20 mouse cellular contexts compared by ENCODE assay signal in the genomic region with DNA sequence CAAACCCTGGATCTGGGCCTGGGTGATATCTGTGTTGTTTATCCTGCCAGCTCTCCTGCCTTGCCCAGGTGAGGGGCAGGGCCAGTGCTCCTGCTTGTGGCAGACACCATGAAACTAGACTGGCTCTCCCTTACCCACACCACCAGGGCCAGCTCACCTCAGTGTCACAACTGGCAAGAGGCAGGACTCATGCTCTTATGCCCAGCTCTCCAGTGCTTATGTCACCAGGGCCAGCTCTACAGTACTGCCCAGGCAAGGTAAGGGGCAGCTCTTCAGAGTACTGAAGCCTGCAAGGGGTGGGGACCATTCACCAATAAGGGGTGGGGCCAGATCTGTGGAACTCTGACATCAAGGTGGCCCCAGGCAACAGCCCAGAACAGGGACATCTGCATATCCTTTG.
"Had no signal": no experiment of that assay in that cellular context is flagged by ENCODE, and none has a peak within 500 bp of the region (broad histone marks: within the 10 kb centered on the region; RNA-seq: fewer than 3 reads in every experiment).

No protein-coding gene starts in this region.

- ATAC-seq: liver, embryonic 12.5 days; midbrain, embryonic 15.5 days had no signal

- H3K4me3 ChIP-seq: kidney, embryonic 15.5 days; left cerebral cortex, adult 2 months; limb, embryonic 13.5 days; liver, embryonic 12.5 days; liver, embryonic 15.5 days; lung, embryonic 15.5 days; megakaryocyte, embryonic 14.5 days; midbrain, embryonic 10.5 days; midbrain, embryonic 15.5 days had no signal

- H3K9ac ChIP-seq: kidney, embryonic 15.5 days; limb, embryonic 13.5 days; liver, embryonic 12.5 days; liver, embryonic 15.5 days; lung, embryonic 15.5 days; midbrain, embryonic 15.5 days had no signal

- DNase-seq: kidney, adult 8-10 months; kidney, postnatal 10 days; kidney, postnatal 36 days; layer of hippocampus, postnatal 36 days; liver; lung, adult 18-20 months; lung, postnatal 10 days; lung, postnatal 36 days; thymus, adult 2 months; thymus, postnatal 14 days; thymus, postnatal 4 days had no signal

- H3K27ac ChIP-seq: kidney, embryonic 15.5 days; left cerebral cortex, adult 2 months; limb, embryonic 13.5 days; liver, embryonic 12.5 days; liver, embryonic 15.5 days; lung, embryonic 15.5 days; midbrain, embryonic 10.5 days; midbrain, embryonic 15.5 days had no signal

- H3K4me2 ChIP-seq: kidney, embryonic 15.5 days; limb, embryonic 13.5 days; liver, embryonic 12.5 days; liver, embryonic 15.5 days; lung, embryonic 15.5 days; midbrain, embryonic 15.5 days had no signal

- H3K9me3 ChIP-seq: kidney, embryonic 15.5 days; limb, embryonic 13.5 days; liver, embryonic 12.5 days; liver, embryonic 15.5 days; lung, embryonic 15.5 days; midbrain, embryonic 10.5 days had no signal

- H3K4me1 ChIP-seq: kidney, embryonic 15.5 days; limb, embryonic 13.5 days; liver, embryonic 12.5 days; liver, embryonic 15.5 days; lung, embryonic 15.5 days; megakaryocyte, embryonic 14.5 days; midbrain, embryonic 10.5 days; midbrain, embryonic 15.5 days had no signal

- H3K27me3 ChIP-seq: kidney, embryonic 15.5 days; limb, embryonic 13.5 days; liver, embryonic 12.5 days; liver, embryonic 15.5 days; lung, embryonic 15.5 days; megakaryocyte, embryonic 14.5 days; midbrain, embryonic 15.5 days had no signal

- H3K36me3 ChIP-seq: kidney, embryonic 15.5 days; limb, embryonic 13.5 days; liver, embryonic 12.5 days; liver, embryonic 15.5 days; lung, embryonic 15.5 days; midbrain, embryonic 10.5 days; midbrain, embryonic 15.5 days had no signal
